Mouse (Mus musculus) ES-E14 (cell line): ENCODE data around the gene Rassf5. TPM values are rescaled to one million over a fixed set of nuclear protein-coding genes. Genes with fewer than 3 reads are reported as not detected.

Source experiments
- DNase-seq: peaks from one replicate; pipeline ENCODE4 v3.0.0-alpha.2; 2013; ENCODE audit warnings: low read depth, low spot score
- H3K27ac ChIP-seq: 2 replicates; pipeline ENCODE4 v1.5.1; 2012; ENCODE audit warnings: low read depth, mild to moderate bottlenecking, low read length, moderate library complexity, mixed read lengths; ENCODE audit not compliant: poor library complexity, insufficient read depth, severe bottlenecking
- H3K36me3 ChIP-seq: 2 replicates; pipeline ENCODE4 v1.6.1; 2012; ENCODE audit warnings: mild to moderate bottlenecking, low read length, moderate library complexity, mixed read lengths; ENCODE audit not compliant: control insufficient read depth, poor library complexity, insufficient read depth, severe bottlenecking
- H3K4me1 ChIP-seq, 2 experiments: fragments of 150-350 bp in 1 of 2; sonication (generic) in 1 of 2; 2 replicates each; pipeline ENCODE4 v1.6.1; 2012; ENCODE audit warnings: low read length in 2 of 2, mild to moderate bottlenecking in 1 of 2, mixed read lengths in 1 of 2; ENCODE audit not compliant: control insufficient read depth in 2 of 2, insufficient read depth in 2 of 2, poor library complexity in 1 of 2
- H3K4me3 ChIP-seq, 2 experiments: fragments of 150-350 bp in 1 of 2; sonication (generic) in 1 of 2; 2 replicates each; pipeline ENCODE4 v1.5.1; 2012; ENCODE audit warnings: low read length in 2 of 2, low read depth in 1 of 2, mild to moderate bottlenecking in 1 of 2, mixed read lengths in 1 of 2; ENCODE audit not compliant: insufficient read depth in 1 of 2, poor library complexity in 1 of 2, severe bottlenecking in 1 of 2
- H3K9ac ChIP-seq: 2 replicates; pipeline ENCODE4 v1.6.1; 2012; ENCODE audit warnings: low read depth, mild to moderate bottlenecking, low read length, mixed read lengths; ENCODE audit not compliant: poor library complexity, insufficient read depth, severe bottlenecking
- H3K9me3 ChIP-seq: fragments of 150-350 bp; sonication (generic); 2 replicates; pipeline ENCODE4 v1.6.1; 2012; ENCODE audit warnings: low read depth, mild to moderate bottlenecking, low read length; ENCODE audit not compliant: control insufficient read depth, insufficient read depth
- CHD2 ChIP-seq: IDR thresholded peaks from 2 replicates; pipeline ENCODE4 v1.6.1; 2014; ENCODE audit warnings: mild to moderate bottlenecking, low read depth, low read length, inconsistent platforms
- HCFC1 ChIP-seq: IDR thresholded peaks from 2 replicates; pipeline ENCODE4 v1.6.1; 2012; ENCODE audit warnings: low read length, inconsistent platforms, borderline replicate concordance; ENCODE audit not compliant: insufficient read depth
- MAFK ChIP-seq: IDR thresholded peaks from 2 replicates; pipeline ENCODE4 v1.6.1; 2014; ENCODE audit warnings: mild to moderate bottlenecking, low read depth, low read length, inconsistent platforms; ENCODE audit not compliant: insufficient read depth
- ZC3H11A ChIP-seq: IDR thresholded peaks from 2 replicates; pipeline ENCODE4 v1.6.1; 2012; ENCODE audit warnings: low read depth, mild to moderate bottlenecking, inconsistent platforms, low read length, borderline replicate concordance
- ZNF384 ChIP-seq: IDR thresholded peaks from 2 replicates; pipeline ENCODE4 v1.6.1; 2012; ENCODE audit warnings: low read depth, low read length, inconsistent platforms
- in situ Hi-C, 2 experiments: fragments of 600-800 bp; cut with MboI; formaldehyde crosslinking; loops; one replicate each; pipeline ENCODE4 v1.15.1; 2025; ENCODE audit warnings: low sequenced_read_pairs in 2 of 2, inconsistent platforms in 1 of 2; ENCODE audit not compliant: unreplicated experiment in 2 of 2
- total RNA-seq: library from RNA; depleted of rRNA; stranded (reverse); fragments of 300-350 nt; gene quantifications from 2 replicates; pipeline ENCODE4 v1.2.3, GENCODE M21; 2012

Rassf5 gene
- total RNA-seq, 1 experiment = 0.76 TPM

DNA sequence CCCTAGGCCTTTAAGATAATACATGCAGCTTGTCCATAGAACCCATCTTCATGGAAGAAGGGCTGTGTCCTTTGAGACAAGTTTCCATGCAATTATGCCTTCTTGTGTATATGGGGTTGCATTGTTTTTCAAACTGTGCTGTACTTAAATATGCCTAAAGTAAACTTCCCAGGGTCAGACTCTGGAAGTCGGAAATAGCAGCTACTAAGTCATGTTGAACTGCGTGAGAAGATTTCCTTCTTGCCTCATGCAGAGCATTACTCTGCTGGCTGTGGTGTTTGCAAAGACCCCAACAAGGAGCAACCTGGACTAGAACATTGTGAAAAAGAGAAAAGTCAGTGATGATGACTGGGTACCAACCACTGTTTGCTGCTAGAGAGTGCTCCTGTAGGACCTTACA is 21.7 kb downstream of the Rassf5 start:
- no peak overlapping the region for H3K9ac ChIP-seq
- no peak overlapping the region for H3K27ac ChIP-seq
- TF ChIP-seq ZC3H11A = no peak
- no peak for TF ChIP-seq MAFK
- no peak for TF ChIP-seq CHD2
- no peak for TF ChIP-seq ZNF384
- no peak for TF ChIP-seq HCFC1
- no peaks in the 10 kb centered on the region for H3K4me1 ChIP-seq
- H3K4me3 ChIP-seq = no peak overlapping the region
- in situ Hi-C loops = no loop called here
- no peaks in the 10 kb centered on the region for H3K36me3 ChIP-seq
- H3K9me3 ChIP-seq = no peaks in the 10 kb centered on the region
- DNase-seq = no peak

GRCm38 (mm10) chr1:131221822-131222590 is 23.1 kb downstream of the Rassf5 start:
- in situ Hi-C loops = no loop called here
- no peaks in the 10 kb centered on the region for H3K36me3 ChIP-seq
- H3K9ac ChIP-seq = no peak overlapping the region
- no peak for TF ChIP-seq CHD2
- TF ChIP-seq HCFC1 = no peak
- TF ChIP-seq ZNF384 = no peak
- TF ChIP-seq ZC3H11A = no peak
- no peak for TF ChIP-seq MAFK
- H3K4me1 ChIP-seq = no peaks in the 10 kb centered on the region
- DNase-seq = no peak
- H3K4me3 ChIP-seq = no peak overlapping the region
- H3K27ac ChIP-seq = no peak overlapping the region
- H3K9me3 ChIP-seq = no peaks in the 10 kb centered on the region

- H3K36me3 ChIP-seq = no peaks in the 10 kb centered on the region
- TF ChIP-seq HCFC1 (no peak), CHD2 (no peak), ZNF384 (no peak), MAFK (no peak), ZC3H11A (no peak)
- H3K4me1 ChIP-seq = no peaks in the 10 kb centered on the region
- in situ Hi-C loops = no loop called here
- no peak overlapping the region for H3K27ac ChIP-seq
- H3K4me3 ChIP-seq = no peak overlapping the region
- no peak overlapping the region for H3K9ac ChIP-seq
- DNase-seq = no peak
- no peaks in the 10 kb centered on the region for H3K9me3 ChIP-seq
Observed at GRCm38 (mm10) chr1:131218933-131219332, 26.1 kb downstream of the Rassf5 start.

GRCm38 (mm10) chr1:131213361-131213760 is 31.7 kb downstream of the Rassf5 start:
- no peak overlapping the region for H3K27ac ChIP-seq
- H3K9me3 ChIP-seq = no peaks in the 10 kb centered on the region
- H3K9ac ChIP-seq = no peak overlapping the region
- no peak for DNase-seq
- H3K4me3 ChIP-seq = no peak overlapping the region
- H3K4me1 ChIP-seq = no peaks in the 10 kb centered on the region
- TF ChIP-seq ZC3H11A = no peak
- no peak for TF ChIP-seq CHD2
- TF ChIP-seq MAFK = no peak
- no peak for TF ChIP-seq HCFC1
- no peak for TF ChIP-seq ZNF384
- no peaks in the 10 kb centered on the region for H3K36me3 ChIP-seq
- in situ Hi-C loops = no loop called here
